Mouse (Mus musculus): ENCODE measurements at regions not wholly inside any gene's neighbourhood (a gene's known extent, or its start where the extent isn't known, plus 50 kb on each side); places are given as distances from the start of the nearest gene placed in this dataset.

DNA sequence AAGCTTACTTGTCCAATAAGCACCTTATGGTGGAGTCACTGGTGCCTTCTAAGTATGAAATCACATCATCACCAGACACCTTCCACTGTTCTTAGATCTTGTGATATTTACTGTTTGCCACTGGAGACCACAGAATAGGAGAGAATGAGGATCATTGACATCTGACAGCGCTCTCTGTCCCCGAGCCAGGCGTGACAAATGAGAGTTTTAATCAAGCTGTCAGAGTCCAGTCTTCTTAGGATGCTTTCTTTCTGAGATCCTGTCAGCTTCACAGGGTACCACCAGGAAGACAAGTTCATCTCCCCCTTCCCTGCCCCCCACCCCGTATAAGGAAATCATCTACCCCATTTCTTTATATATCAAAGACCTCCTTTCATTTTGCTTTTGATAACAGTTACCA, 168.7 kb downstream of the Triml1 start:
- TF ChIP-seq CTCF (IDR thresholded peaks at IDR 0.05; ENCODE audit: borderline replicate concordance, extremely low read depth, insufficient read depth, insufficient read length) (no peak), POLR2A (IDR thresholded peaks at IDR 0.05; ENCODE audit: borderline replicate concordance, extremely low read depth, insufficient read depth, insufficient read length, poor library complexity, severe bottlenecking) (no peak)
